Mouse (Mus musculus): ENCODE measurements around the gene Arsg.

DNA sequence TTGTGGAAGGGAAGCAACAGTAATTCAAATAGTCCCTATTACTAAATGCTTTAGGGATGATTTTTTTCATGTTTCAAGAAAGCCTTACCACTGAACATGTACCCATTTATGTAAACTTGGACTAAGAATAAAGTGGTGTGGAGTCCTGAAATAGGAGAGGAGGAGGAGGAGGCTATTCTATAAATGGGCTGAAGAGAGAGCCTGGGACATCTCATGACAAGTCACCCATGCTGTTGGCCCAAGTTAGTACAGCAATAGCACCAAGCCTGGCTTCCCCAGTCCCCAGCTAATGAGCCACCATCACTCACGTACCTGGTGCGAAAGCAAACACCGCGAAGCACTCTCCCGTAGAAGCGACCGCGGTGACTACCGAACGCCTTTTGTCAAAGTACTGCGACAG lies 15.0 kb upstream of the Arsg start:
- TF ChIP-seq CTCF (IDR thresholded peaks at IDR 0.05; ENCODE audit: insufficient read depth, low read depth, low read length): no peak
- TF ChIP-seq POLR2A (IDR thresholded peaks at IDR 0.05; ENCODE audit: insufficient read depth, low read depth, low read length): no peak
